Mouse (Mus musculus) spleen, adult 2 months (tissue): ENCODE data around the gene Diexf. TPM values are rescaled to one million over a fixed set of nuclear protein-coding genes. Genes with fewer than 3 reads are reported as not detected.

Experiments
- DNase-seq, 2 experiments: peaks; one replicate each; pipeline versions ENCODE4 v3.0.0 to v3.0.0-alpha.2; 2012 to 2021; ENCODE audit warnings: low spot score in 2 of 2, low read depth in 1 of 2
- H3K27ac ChIP-seq: fragments of 200-500 bp; 2 replicates; pipeline ENCODE4 v1.5.1; 2012; ENCODE audit warnings: low read length, inconsistent platforms; ENCODE audit not compliant: insufficient read depth
- H3K27me3 ChIP-seq: fragments of 200-500 bp; 2 replicates; pipeline ENCODE4 v1.6.1; 2012; ENCODE audit warnings: mild to moderate bottlenecking, moderate library complexity, low read length, inconsistent platforms; ENCODE audit not compliant: control insufficient read depth, insufficient read depth
- H3K36me3 ChIP-seq: fragments of 200-500 bp; 2 replicates; pipeline ENCODE4 v1.6.1; 2012; ENCODE audit warnings: mild to moderate bottlenecking, low read length, inconsistent platforms; ENCODE audit not compliant: control insufficient read depth, insufficient read depth
- H3K4me1 ChIP-seq: fragments of 200-500 bp; 2 replicates; pipeline ENCODE4 v1.6.1; 2011; ENCODE audit warnings: inconsistent platforms; ENCODE audit not compliant: control insufficient read depth, insufficient read depth, insufficient read length
- H3K4me3 ChIP-seq: fragments of 200-500 bp; 2 replicates; pipeline ENCODE4 v1.5.1; 2011; ENCODE audit warnings: mild to moderate bottlenecking, inconsistent platforms; ENCODE audit not compliant: insufficient read depth, insufficient read length; ENCODE audit errors: extremely low read depth
- CTCF ChIP-seq: fragments of 200-500 bp; IDR thresholded peaks from 2 replicates; pipeline ENCODE4 v1.5.1; 2011; ENCODE audit warnings: mild to moderate bottlenecking, inconsistent platforms; ENCODE audit not compliant: insufficient read depth, insufficient read length, insufficient replicate concordance; ENCODE audit errors: extremely low read depth
- POLR2A ChIP-seq: fragments of 200-500 bp; IDR thresholded peaks from 2 replicates; pipeline ENCODE4 v1.6.1; 2011; ENCODE audit warnings: low read depth, low read length, inconsistent platforms
- WGBS: fragments of 180-500 bp; shearing (Covaris S2); methylation state at CpG from one replicate; pipeline ENCODE4 v1.1.7; 2018; 5-methylcytosine and 5-hydroxymethylcytosine counted together
- polyA plus RNA-seq: library from polyadenylated mRNA; depleted of rRNA; stranded (reverse); fragments of >200 nt; gene quantifications from 2 replicates; pipeline ENCODE4 v1.2.3, GENCODE M21; 2012

Diexf gene
- polyA plus RNA-seq, 1 experiment: 17.1 TPM

GRCm38 (mm10) chr1:193152872-193153271, 22.8 kb upstream of the Diexf start, which contains the start of gene Irf6:
Irf6 (plus strand) TSS chr1:193153111.
- no peaks in the 10 kb centered on the region; the same call in 1 of the 2 replicates for H3K27me3 ChIP-seq
- TF ChIP-seq POLR2A (no peak), CTCF (no peak)
- DNase-seq: peak in 1 of 2 experiments; percentile 37
- H3K36me3 ChIP-seq: no peaks in the 10 kb centered on the region
- no peaks in the 10 kb centered on the region; the same call in 1 of the 2 replicates for H3K4me1 ChIP-seq
- H3K27ac ChIP-seq: no peak within 1 kb of the TSS
- H3K4me3 ChIP-seq: peak within 1 kb of the TSS; percentile 44; the same call in 1 of the 2 replicates
- WGBS: 9% methylated on average over 30 of the region's 30 CpGs

- no peak overlapping the region for H3K4me3 ChIP-seq
- H3K27me3 ChIP-seq: no peaks in the 10 kb centered on the region; the same call in 1 of the 2 replicates
- no peak for DNase-seq
- H3K36me3 ChIP-seq: no peaks in the 10 kb centered on the region
- no peak for TF ChIP-seq CTCF
- no peak for TF ChIP-seq POLR2A
- WGBS: 71% methylated on average over 7 of the region's 7 CpGs
- H3K4me1 ChIP-seq: no peaks in the 10 kb centered on the region; the same call in 1 of the 2 replicates
- no peak overlapping the region for H3K27ac ChIP-seq
Measured at GRCm38 (mm10) chr1:193151134-193151533, 21.1 kb upstream of the Diexf start.

GRCm38 (mm10) chr1:193149231-193149630, 19.2 kb upstream of the Diexf start:
- DNase-seq: no peak
- no peak overlapping the region for H3K4me3 ChIP-seq
- no peaks in the 10 kb centered on the region; the same call in 1 of the 2 replicates for H3K27me3 ChIP-seq
- H3K36me3 ChIP-seq: no peaks in the 10 kb centered on the region
- no peak overlapping the region for H3K27ac ChIP-seq
- H3K4me1 ChIP-seq: no peaks in the 10 kb centered on the region; the same call in 1 of the 2 replicates
- WGBS: 78% methylated on average over 3 of the region's 3 CpGs
- TF ChIP-seq POLR2A: no peak
- no peak for TF ChIP-seq CTCF

- Histone ChIP-seq H3K4me1 (no peaks in the 10 kb centered on the region), H3K27me3 (no peaks in the 10 kb centered on the region)
Measured at GRCm38 (mm10) chr1:193146416-193146815, 16.3 kb upstream of the Diexf start.

GRCm38 (mm10) chr1:193145101-193145500, 15.0 kb upstream of the Diexf start:
- TF ChIP-seq CTCF (no peak), POLR2A (no peak)
- Histone ChIP-seq H3K4me3 (no peak overlapping the region), H3K36me3 (no peaks in the 10 kb centered on the region), H3K27me3 (no peaks in the 10 kb centered on the region), H3K4me1 (no peaks in the 10 kb centered on the region), H3K27ac (no peak overlapping the region)
- DNase-seq: no peak
- 62% methylated on average over 4 of the region's 4 CpGs for WGBS

More at GRCm38 (mm10) chr1:193146416-193146815, 16.3 kb upstream of the Diexf start:
- Histone ChIP-seq H3K27ac (no peak overlapping the region), H3K4me3 (no peak overlapping the region), H3K36me3 (no peaks in the 10 kb centered on the region)
- no peak for DNase-seq
- 3% methylated on average over 1 of the region's 1 CpGs for WGBS
- TF ChIP-seq CTCF (no peak), POLR2A (no peak)

- Histone ChIP-seq H3K27me3 (no peaks in the 10 kb centered on the region), H3K27ac (no peak overlapping the region), H3K36me3 (no peaks in the 10 kb centered on the region), H3K4me1 (no peaks in the 10 kb centered on the region), H3K4me3 (no peak overlapping the region)
- 91% methylated on average over 6 of the region's 6 CpGs for WGBS
- no peak for TF ChIP-seq CTCF
- TF ChIP-seq POLR2A: no peak
- no peak for DNase-seq
Measured at GRCm38 (mm10) chr1:193144516-193144915, 14.4 kb upstream of the Diexf start.

GRCm38 (mm10) chr1:193142517-193143062, 12.5 kb upstream of the Diexf start:
- no peaks in the 10 kb centered on the region for H3K36me3 ChIP-seq
- H3K4me1 ChIP-seq: no peaks in the 10 kb centered on the region
- no peak for DNase-seq
- 23% methylated on average over 8 of the region's 8 CpGs for WGBS
- H3K27ac ChIP-seq: no peak overlapping the region
- no peaks in the 10 kb centered on the region for H3K27me3 ChIP-seq
- no peak overlapping the region for H3K4me3 ChIP-seq
- TF ChIP-seq CTCF (no peak), POLR2A (no peak)
